Mouse (Mus musculus) liver, embryonic 14.5 days (tissue): ENCODE measurements at regions not wholly inside any gene's neighbourhood (a gene's known extent, or its start where the extent isn't known, plus 50 kb on each side); places are given as distances from the start of the nearest gene placed in this dataset.

Experiments
- CTCF ChIP-seq: IDR thresholded peaks from 2 replicates; pipeline ENCODE4 v1.5.1; 2016; ENCODE audit warnings: antibody characterized with exemption, low read depth, control low read depth
- EP300 ChIP-seq: IDR thresholded peaks from 2 replicates; pipeline ENCODE4 v1.6.1; 2016; ENCODE audit warnings: antibody characterized with exemption, low read depth

DNA sequence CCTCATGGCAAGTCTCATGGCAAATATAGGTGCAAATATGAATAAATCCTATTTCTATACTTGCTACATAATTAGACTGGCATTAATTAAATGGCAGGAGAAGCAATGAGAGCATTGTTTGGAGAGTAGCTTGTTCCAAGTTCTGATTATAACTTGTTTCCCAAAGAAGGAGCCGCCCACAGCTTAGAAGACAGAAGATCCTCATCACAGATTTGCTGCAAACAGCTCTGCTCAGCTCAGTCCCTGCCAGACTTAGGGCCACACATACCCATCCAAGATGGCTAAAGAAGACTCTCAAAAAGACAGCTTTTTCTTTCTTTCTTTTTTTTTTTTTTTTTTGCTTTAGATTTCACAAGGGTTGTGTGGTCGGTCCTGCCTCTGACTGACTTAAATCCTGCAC is 377.4 kb upstream of the Mef2c start:
- no peak for TF ChIP-seq CTCF
- TF ChIP-seq EP300, result no peak
